Mouse (Mus musculus) B cell, adult 2 months (primary cell): ENCODE measurements at regions not wholly inside any gene's neighbourhood (a gene's known extent, or its start where the extent isn't known, plus 50 kb on each side); places are given as distances from the start of the nearest gene placed in this dataset.
A peak's percentile ranks its signal among the peaks of the same experiment; 100 is the strongest.
"Not testable (repeated sequence)": the region's sequence is repeated elsewhere in the genome, so short reads cannot be mapped to it uniquely, and the experiment has no call there.

Experiments
- DNase-seq, 2 experiments: peaks; one replicate each; pipeline ENCODE4 v3.0.0; 2022

- DNase-seq, result not testable (repeated sequence)
These were observed 194.2 kb upstream of the Spin1 start for GRCm38 (mm10) chr13:50906431-50906830.

GRCm38 (mm10) chr13:50906910-50907309, 193.8 kb upstream of the Spin1 start:
- DNase-seq, result no peak

- DNase-seq, result not testable (repeated sequence)
These were observed 187.9 kb upstream of the Spin1 start for GRCm38 (mm10) chr13:50912776-50913175.

GRCm38 (mm10) chr13:50934017-50934416, 166.7 kb upstream of the Spin1 start:
- not testable (repeated sequence) for DNase-seq

- DNase-seq, result no peak
These were observed 158.1 kb upstream of the Spin1 start for GRCm38 (mm10) chr13:50942561-50942960.

- DNase-seq, result peak; percentile 90 to 92
These were observed 151.0 kb upstream of the Spin1 start for GRCm38 (mm10) chr13:50949545-50950226.

GRCm38 (mm10) chr13:50954671-50955070, 146.0 kb upstream of the Spin1 start:
- DNase-seq, result no peak

- DNase-seq, result peak; percentile 5 to 8
These were observed 142.4 kb upstream of the Spin1 start for GRCm38 (mm10) chr13:50958051-50958883.

- DNase-seq, result no peak
These were observed 139.8 kb upstream of the Spin1 start for GRCm38 (mm10) chr13:50960909-50961308.

- peak; percentile 40 to 43 for DNase-seq
These were observed 136.6 kb upstream of the Spin1 start for GRCm38 (mm10) chr13:50964070-50964469.

GRCm38 (mm10) chr13:50965041-50965440, 135.6 kb upstream of the Spin1 start:
- DNase-seq, result not testable (repeated sequence)

- DNase-seq, result no peak
These were observed 135.0 kb upstream of the Spin1 start for GRCm38 (mm10) chr13:50965678-50966077.

- DNase-seq, result no peak
These were observed 133.9 kb upstream of the Spin1 start for GRCm38 (mm10) chr13:50966826-50967225.

- no peak for DNase-seq
These were observed 127.3 kb upstream of the Spin1 start for GRCm38 (mm10) chr13:50973379-50973778.

GRCm38 (mm10) chr13:50975306-50975920, 125.3 kb upstream of the Spin1 start:
- DNase-seq, result no peak

GRCm38 (mm10) chr13:50982005-50982404, 118.7 kb upstream of the Spin1 start:
- DNase-seq, result no peak

GRCm38 (mm10) chr13:50982990-50983389, 117.7 kb upstream of the Spin1 start:
- no peak for DNase-seq

- DNase-seq, result no peak
These were observed 108.8 kb upstream of the Spin1 start for GRCm38 (mm10) chr13:50991726-50992432.

- DNase-seq, result no peak
These were observed 100.9 kb upstream of the Spin1 start for GRCm38 (mm10) chr13:50999738-51000137.

- no peak for DNase-seq
These were observed 95.9 kb upstream of the Spin1 start for GRCm38 (mm10) chr13:51004827-51005226.

- DNase-seq, result no peak
These were observed 89.9 kb upstream of the Spin1 start for GRCm38 (mm10) chr13:51010736-51011135.

- no peak for DNase-seq
These were observed 84.5 kb upstream of the Spin1 start for GRCm38 (mm10) chr13:51016209-51016608.
